ENCODE assay signal across 20 mouse cellular contexts in genomic region chr2:80542801-80543200, GRCm38 (mm10).
"Had no signal": no experiment of that assay in that cellular context is flagged by ENCODE, and none has a peak within 500 bp of the region (broad histone marks: within the 10 kb centered on the region; RNA-seq: fewer than 3 reads in every experiment).

No protein-coding gene starts in this region.

- H3K9me3 ChIP-seq: liver, embryonic 15.5 days; midbrain, embryonic 10.5 days; midbrain, embryonic 12.5 days; neural tube, embryonic 13.5 days; neural tube, embryonic 15.5 days had no signal

- H3K9ac ChIP-seq: liver, embryonic 15.5 days; lung, embryonic 14.5 days; midbrain, embryonic 12.5 days; neural tube, embryonic 13.5 days; neural tube, embryonic 15.5 days had no signal

- DNase-seq: lung, adult 18-20 months; lung, embryonic 14.5 days; lung, postnatal 10 days; lung, postnatal 4 days; midbrain, embryonic 14.5 days; retina, postnatal 1 day; right cerebral cortex, adult 18-20 months; right cerebral cortex, postnatal 25 days; right cerebral cortex, postnatal 4 days; spleen, adult 18-20 months; thymus, adult 2 months; thymus, postnatal 25 days; thymus, postnatal 4 days had no signal

- H3K27ac ChIP-seq: liver, embryonic 15.5 days; midbrain, embryonic 10.5 days; midbrain, embryonic 12.5 days; neural tube, embryonic 13.5 days; neural tube, embryonic 15.5 days had no signal

- H3K4me2 ChIP-seq: liver, embryonic 15.5 days; lung, embryonic 14.5 days; midbrain, embryonic 12.5 days; neural tube, embryonic 13.5 days; neural tube, embryonic 15.5 days had no signal

- ATAC-seq: midbrain, embryonic 16.5 days had no signal

- H3K4me3 ChIP-seq: liver, embryonic 15.5 days; midbrain, embryonic 10.5 days; midbrain, embryonic 12.5 days; myocyte; neural tube, embryonic 13.5 days; neural tube, embryonic 15.5 days had no signal

- H3K4me1 ChIP-seq: liver, embryonic 15.5 days; midbrain, embryonic 10.5 days; midbrain, embryonic 12.5 days; neural tube, embryonic 13.5 days; neural tube, embryonic 15.5 days had no signal

- H3K27me3 ChIP-seq: liver, embryonic 15.5 days; midbrain, embryonic 12.5 days; neural tube, embryonic 13.5 days; neural tube, embryonic 15.5 days had no signal
